Mouse (Mus musculus) myocyte (in vitro differentiated cells): ENCODE results near the gene Naa38. TPM values are rescaled to one million over a fixed set of nuclear protein-coding genes. Genes with fewer than 3 reads are reported as not detected.
A peak's percentile ranks its signal among the peaks of the same experiment; 100 is the strongest.

Experiments used
- H3K27me3 ChIP-seq: one replicate; pipeline ENCODE4 v1.6.1; 2011; ENCODE audit not compliant: control insufficient read depth, insufficient read depth, insufficient read length
- H3K36me3 ChIP-seq: one replicate; pipeline ENCODE4 v1.6.1; 2011; ENCODE audit not compliant: control insufficient read depth, insufficient read depth
- H3K4me2 ChIP-seq: one replicate; pipeline ENCODE4 v1.6.1; 2011; ENCODE audit warnings: low read depth, control low read depth
- H3K4me3 ChIP-seq: one replicate; pipeline ENCODE4 v1.5.1; 2011; ENCODE audit warnings: mild to moderate bottlenecking, control low read depth, moderate library complexity
- H3K79me2 ChIP-seq: one replicate; pipeline ENCODE4 v1.6.1; 2011; ENCODE audit not compliant: control insufficient read depth, insufficient read depth
- H3ac ChIP-seq: one replicate; pipeline ENCODE4 v1.6.1; 2011; ENCODE audit not compliant: control insufficient read depth, insufficient read length
- CEBPB ChIP-seq: IDR thresholded peaks from 2 replicates; pipeline ENCODE4 v1.6.1; 2011; ENCODE audit warnings: mild to moderate bottlenecking, moderate library complexity; ENCODE audit not compliant: poor library complexity, insufficient read depth, severe bottlenecking
- E2F4 ChIP-seq: IDR thresholded peaks from one replicate; pipeline ENCODE4 v1.6.1; 2011; ENCODE audit warnings: mild to moderate bottlenecking, control low read depth, moderate library complexity; ENCODE audit not compliant: insufficient read depth
- MAX ChIP-seq: IDR thresholded peaks from one replicate; pipeline ENCODE4 v1.6.1; 2011; ENCODE audit warnings: low read depth, mild to moderate bottlenecking, control low read depth
- MYOD1 ChIP-seq, 3 experiments: IDR thresholded peaks; one replicate each; pipeline ENCODE4 v1.6.1; 2011; ENCODE audit warnings: control low read depth in 2 of 3, low read depth in 2 of 3, mild to moderate bottlenecking in 2 of 3, moderate library complexity in 1 of 3; ENCODE audit not compliant: insufficient read length in 2 of 3, control insufficient read depth in 1 of 3
- MYOG ChIP-seq, 3 experiments: IDR thresholded peaks; one replicate each; pipeline ENCODE4 v1.6.1; 2011; ENCODE audit warnings: control low read depth in 2 of 3, low read depth in 2 of 3, mild to moderate bottlenecking in 2 of 3; ENCODE audit not compliant: insufficient read length in 2 of 3, control insufficient read depth in 1 of 3, insufficient read depth in 1 of 3
- POLR2A ChIP-seq: IDR thresholded peaks from one replicate; pipeline ENCODE4 v1.6.1; 2011; ENCODE audit warnings: low read depth, mild to moderate bottlenecking, control low read depth, moderate library complexity; ENCODE audit not compliant: insufficient read length
- POLR2AphosphoS2 ChIP-seq: IDR thresholded peaks from one replicate; pipeline ENCODE4 v1.6.1; 2011; ENCODE audit warnings: low read depth, control low read depth; ENCODE audit not compliant: insufficient read length
- REST ChIP-seq: IDR thresholded peaks from one replicate; pipeline ENCODE4 v1.6.1; 2011; ENCODE audit warnings: mild to moderate bottlenecking, control low read depth, moderate library complexity; ENCODE audit not compliant: insufficient read depth, insufficient read length
- SRF ChIP-seq: IDR thresholded peaks from one replicate; pipeline ENCODE4 v1.6.1; 2011; ENCODE audit warnings: low read depth; ENCODE audit not compliant: control insufficient read depth, insufficient read length
- TCF12 ChIP-seq: IDR thresholded peaks from one replicate; pipeline ENCODE4 v1.6.1; 2011; ENCODE audit warnings: mild to moderate bottlenecking, control low read depth; ENCODE audit not compliant: poor library complexity, insufficient read depth, severe bottlenecking
- TCF3 ChIP-seq: IDR thresholded peaks from one replicate; pipeline ENCODE4 v1.6.1; 2011; ENCODE audit warnings: low read depth, control low read depth; ENCODE audit not compliant: insufficient read length
- USF1 ChIP-seq: IDR thresholded peaks from one replicate; pipeline ENCODE4 v1.6.1; 2011; ENCODE audit warnings: low read depth, mild to moderate bottlenecking, control low read depth, moderate library complexity
- polyA plus RNA-seq: library from polyadenylated mRNA; unstranded; fragments of >200 nt; fragmentation: generic; extraction: Trizol; gene quantifications from one replicate; pipeline ENCODE4 v1.2.1, GENCODE M21; 2012; ENCODE audit warnings: missing spikeins

Gene Naa38
- polyA plus RNA-seq, 1 experiment: 126 TPM

DNA sequence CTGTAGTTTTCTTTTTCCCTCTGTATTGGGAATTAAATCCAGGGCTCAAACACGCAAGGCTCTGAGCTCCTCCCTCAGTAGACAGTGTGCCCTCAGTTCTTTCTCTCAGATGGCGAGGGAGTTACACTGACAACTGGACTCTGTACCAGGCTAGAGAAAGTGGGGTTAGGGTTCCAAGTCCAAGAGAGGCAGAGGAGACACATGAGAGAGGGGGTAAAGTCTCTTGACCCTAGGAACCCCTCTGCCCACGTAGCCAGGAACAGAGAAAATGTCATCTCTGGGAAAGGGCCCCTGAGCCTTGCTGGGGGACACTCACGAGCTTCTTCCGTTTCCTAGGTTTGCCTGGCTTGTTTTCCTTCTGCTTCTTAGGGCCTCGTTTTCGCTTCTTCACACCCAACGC lies 30.9 kb upstream of the Naa38 start:
- Histone ChIP-seq H3K4me2 (peak overlapping the region; percentile 99), H3K27me3 (no peaks in the 10 kb centered on the region), H3K36me3 (peaks cover 18% of the 10 kb centered on the region), H3K79me2 (peaks cover 13% of the 10 kb centered on the region), H3ac (no peak overlapping the region), H3K4me3 (peak overlapping the region; percentile 56)
- TF ChIP-seq MYOG (IDR thresholded peaks at IDR 0.05; ENCODE audit: control insufficient read depth in 1 of 3, insufficient read depth in 1 of 3, insufficient read length in 2 of 3, low read depth in 2 of 3) (no peak), TCF3 (no peak), E2F4 (no peak), USF1 (no peak), SRF (no peak), POLR2AphosphoS2 (no peak), MAX (no peak), POLR2A (no peak), TCF12 (no peak), CEBPB (no peak), REST (no peak), MYOD1 (IDR thresholded peaks at IDR 0.05; ENCODE audit: control insufficient read depth in 1 of 3, insufficient read length in 2 of 3, low read depth in 2 of 3) (no peak)

DNA sequence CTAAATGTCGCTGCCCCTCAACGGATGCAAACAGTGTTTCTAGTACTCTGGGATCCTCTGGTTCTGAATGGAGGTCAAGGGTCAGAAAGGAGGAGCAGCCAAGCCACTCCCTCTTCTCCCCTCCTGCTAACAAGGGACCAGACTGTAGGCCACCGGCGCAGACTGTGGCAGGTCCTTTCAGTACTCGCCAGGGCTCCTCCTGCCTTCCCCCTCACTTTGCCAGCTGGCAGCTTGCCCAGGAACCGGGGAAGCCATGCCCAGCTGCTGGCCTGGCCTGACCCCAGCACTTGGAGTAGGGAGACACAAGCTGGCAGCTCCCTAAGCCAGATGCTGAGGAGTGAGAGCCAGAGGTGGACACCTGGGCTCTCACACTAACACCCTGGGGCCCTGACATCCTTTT lies 30.4 kb upstream of the Naa38 start:
- Histone ChIP-seq H3K4me3 (peak overlapping the region; percentile 56), H3K27me3 (no peaks in the 10 kb centered on the region), H3K79me2 (peaks cover 13% of the 10 kb centered on the region), H3K4me2 (peak overlapping the region; percentile 99), H3ac (no peak overlapping the region), H3K36me3 (peaks cover 18% of the 10 kb centered on the region)
- TF ChIP-seq SRF (no peak), POLR2A (peak; percentile 35), E2F4 (no peak), MAX (no peak), TCF12 (peak; percentile 58), CEBPB (no peak), REST (no peak), TCF3 (peak; percentile 50), MYOG (IDR thresholded peaks at IDR 0.05; ENCODE audit: control insufficient read depth in 1 of 3, insufficient read depth in 1 of 3, insufficient read length in 2 of 3, low read depth in 2 of 3) (peak; percentile 38 to 94 (median 79)), MYOD1 (IDR thresholded peaks at IDR 0.05; ENCODE audit: control insufficient read depth in 1 of 3, insufficient read length in 2 of 3, low read depth in 2 of 3) (peak in 2 of 3 experiments; percentile 87 to 92), USF1 (no peak), POLR2AphosphoS2 (no peak)

DNA sequence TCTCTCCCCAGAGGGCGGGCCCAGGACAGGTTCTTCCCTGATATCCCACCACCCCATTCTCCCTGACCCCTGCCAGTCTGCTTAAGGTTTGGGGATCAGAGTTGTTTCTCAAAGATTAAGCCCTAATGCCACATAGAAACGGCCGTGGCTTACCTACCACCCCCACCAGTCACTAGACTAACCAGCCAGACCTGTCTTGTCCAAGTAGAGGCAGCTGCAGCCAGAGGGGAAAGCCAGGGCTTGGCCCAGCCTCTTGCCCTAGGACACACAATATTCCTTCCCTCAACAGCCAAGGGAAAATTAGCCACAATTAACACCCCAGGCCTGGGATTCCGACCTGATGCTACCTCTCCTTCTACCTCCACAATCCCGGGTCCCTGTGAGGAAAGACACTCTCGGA lies 29.6 kb upstream of the Naa38 start:
- H3K4me2 ChIP-seq: peak overlapping the region; percentile 99
- peak overlapping the region; percentile 56 for H3K4me3 ChIP-seq
- peaks cover 11% of the 10 kb centered on the region for H3K36me3 ChIP-seq
- H3ac ChIP-seq: peak overlapping the region; percentile 2
- no peaks in the 10 kb centered on the region for H3K27me3 ChIP-seq
- peaks cover 13% of the 10 kb centered on the region for H3K79me2 ChIP-seq
- no peak for TF ChIP-seq MYOG (IDR thresholded peaks at IDR 0.05; ENCODE audit: control insufficient read depth in 1 of 3, insufficient read depth in 1 of 3, insufficient read length in 2 of 3, low read depth in 2 of 3)
- no peak for TF ChIP-seq TCF3
- no peak for TF ChIP-seq USF1
- TF ChIP-seq MAX: no peak
- no peak for TF ChIP-seq TCF12
- TF ChIP-seq MYOD1 (IDR thresholded peaks at IDR 0.05; ENCODE audit: control insufficient read depth in 1 of 3, insufficient read length in 2 of 3, low read depth in 2 of 3): peak in 1 of 3 experiments; percentile 18
- no peak for TF ChIP-seq REST

DNA sequence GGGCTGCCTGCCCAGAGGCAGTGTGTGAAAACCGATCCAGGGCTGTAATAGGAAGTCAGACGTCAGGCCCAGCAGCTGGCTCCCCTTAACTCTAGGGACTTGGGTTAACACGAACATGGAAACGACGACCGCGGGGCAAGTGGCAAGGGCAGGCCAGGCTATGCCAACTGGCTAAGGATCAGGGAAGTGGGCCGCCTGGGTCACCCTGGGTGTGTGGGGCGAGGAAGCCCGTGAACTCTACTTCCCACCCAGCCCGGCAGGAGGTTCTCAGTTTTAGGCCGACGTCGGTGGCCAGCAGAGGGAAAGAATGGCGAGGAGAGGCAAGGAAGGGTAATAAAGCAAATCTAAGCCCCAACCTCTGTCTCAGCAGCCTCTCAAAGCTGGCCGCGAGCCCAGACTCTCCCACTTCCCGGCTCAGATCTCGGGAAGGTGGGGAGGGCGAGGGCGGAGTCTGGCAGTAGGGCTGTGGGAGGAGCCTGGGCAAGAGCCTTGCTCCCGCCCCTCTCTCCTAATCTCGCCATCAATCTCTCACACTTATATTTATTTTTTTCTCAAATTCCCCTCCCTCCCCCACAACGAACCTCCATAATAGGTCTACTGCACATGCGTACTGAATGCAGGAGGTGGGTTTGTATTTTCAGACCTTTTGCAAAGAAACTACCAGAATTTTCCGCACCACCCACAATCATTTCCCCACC lies 29.0 kb upstream of the Naa38 start:
- H3K4me2 ChIP-seq: peak overlapping the region; percentile 99
- H3K27me3 ChIP-seq: no peaks in the 10 kb centered on the region
- peaks cover 13% of the 10 kb centered on the region for H3K79me2 ChIP-seq
- H3ac ChIP-seq: peak overlapping the region; percentile 2
- peak overlapping the region; percentile 56 for H3K4me3 ChIP-seq
- TF ChIP-seq MYOG (IDR thresholded peaks at IDR 0.05; ENCODE audit: control insufficient read depth in 1 of 3, insufficient read depth in 1 of 3, insufficient read length in 2 of 3, low read depth in 2 of 3) (peak; percentile 51 to 86 (median 69)), POLR2A (peak; percentile 63), MAX (no peak), E2F4 (no peak), MYOD1 (IDR thresholded peaks at IDR 0.05; ENCODE audit: control insufficient read depth in 1 of 3, insufficient read length in 2 of 3, low read depth in 2 of 3) (peak in 2 of 3 experiments; percentile 82 to 83), TCF3 (no peak), USF1 (no peak), TCF12 (no peak), SRF (no peak), REST (no peak), CEBPB (no peak), POLR2AphosphoS2 (peak; percentile 76)
- peaks cover 5% of the 10 kb centered on the region for H3K36me3 ChIP-seq
